Mouse (Mus musculus): ENCODE results near the gene Olfr632. TPM values are rescaled to one million over a fixed set of nuclear protein-coding genes. Genes with fewer than 3 reads are reported as not detected.

The Olfr632 gene
- polyA plus RNA-seq, 2 experiments, result not detected

- no peak within 1 kb of the TSS for H3K4me2 ChIP-seq (replicated peaks; ENCODE audit: low read depth, low read length, severe bottlenecking)
- H3K4me1 ChIP-seq (ENCODE audit: control insufficient read depth, insufficient read depth, low read length), result no peaks in the 10 kb centered on the region
- no peaks in the 10 kb centered on the region for H3K9me3 ChIP-seq (ENCODE audit: control insufficient read depth, low read length)
- WGBS, result 74% methylated on average over 1 of the region's 1 CpGs
- no peaks in the 10 kb centered on the region for H3K36me3 ChIP-seq (ENCODE audit: control insufficient read depth, insufficient read depth, low read length)
- no peak for TF ChIP-seq POLR2A (IDR thresholded peaks at IDR 0.05; ENCODE audit: borderline replicate concordance, extremely low read depth, insufficient read depth, insufficient read length)
- no peak within 1 kb of the TSS for H3K4me3 ChIP-seq (replicated peaks; ENCODE audit: low read length)
- no peak within 1 kb of the TSS for H3K9ac ChIP-seq (ENCODE audit: low read depth, low read length, severe bottlenecking)
- DNase-seq (ENCODE audit: low spot score), result no peak
- H3K27me3 ChIP-seq (ENCODE audit: control insufficient read depth, insufficient read depth, low read length), result no peaks in the 10 kb centered on the region
- ATAC-seq (ENCODE audit: low FRiP score, low read depth), result no peak
- no peak within 1 kb of the TSS for H3K27ac ChIP-seq (replicated peaks; ENCODE audit: low read depth, low read length)
Measured at GRCm38 (mm10) chr7:103970852-103971251, 36.7 kb downstream of the Olfr632 start, which contains the start of gene Olfr635. Gene Olfr635 (plus strand): TSS chr7:103971152.

- no peaks in the 10 kb centered on the region for H3K9me3 ChIP-seq (ENCODE audit: control insufficient read depth, low read length)
- H3K36me3 ChIP-seq (ENCODE audit: control insufficient read depth, insufficient read depth, low read length), result no peaks in the 10 kb centered on the region
- ATAC-seq (ENCODE audit: low FRiP score, low read depth) (no peak), DNase-seq (ENCODE audit: low spot score) (no peak)
- H3K9ac ChIP-seq (ENCODE audit: low read depth, low read length, severe bottlenecking), result no peak overlapping the region
- H3K4me1 ChIP-seq (ENCODE audit: control insufficient read depth, insufficient read depth, low read length), result no peaks in the 10 kb centered on the region
- TF ChIP-seq POLR2A (IDR thresholded peaks at IDR 0.05; ENCODE audit: borderline replicate concordance, extremely low read depth, insufficient read depth, insufficient read length), result no peak
- no peak overlapping the region for H3K4me2 ChIP-seq (replicated peaks; ENCODE audit: low read depth, low read length, severe bottlenecking)
- no peak overlapping the region for H3K27ac ChIP-seq (replicated peaks; ENCODE audit: low read depth, low read length)
- WGBS, result 72% methylated on average over 1 of the region's 1 CpGs
- no peak overlapping the region for H3K4me3 ChIP-seq (replicated peaks; ENCODE audit: low read length)
- H3K27me3 ChIP-seq (ENCODE audit: control insufficient read depth, insufficient read depth, low read length), result no peaks in the 10 kb centered on the region
Measured at GRCm38 (mm10) chr7:103971782-103972181, 37.6 kb downstream of the Olfr632 start.

Other genes starting within 250 kb of the Olfr632 start
Only the 30 nearest of the 33 such genes appear.
- not detected in 2 replicates for gene Olfr628, start 204.0 kb upstream of the Olfr632 start, polyA plus RNA-seq (2012; rRNA removed)
- not detected in 2 replicates for gene Olfr628, start 204.0 kb upstream of the Olfr632 start, polyA plus RNA-seq (2014; fragmentation: Nextera tagmentation; extraction: Ambion mirVana)
- gene Olfr629, start 189.4 kb upstream of the Olfr632 start, polyA plus RNA-seq (2012; rRNA removed), result not detected in 2 replicates
- not detected in 2 replicates for gene Olfr629, start 189.4 kb upstream of the Olfr632 start, polyA plus RNA-seq (2014; fragmentation: Nextera tagmentation; extraction: Ambion mirVana)
- gene Olfr630, start 177.0 kb upstream of the Olfr632 start, polyA plus RNA-seq (2012; rRNA removed), result not detected in 2 replicates
- not detected in 2 replicates for gene Olfr630, start 177.0 kb upstream of the Olfr632 start, polyA plus RNA-seq (2014; fragmentation: Nextera tagmentation; extraction: Ambion mirVana)
- not detected in 2 replicates for gene Olfr69, start 162.8 kb upstream of the Olfr632 start, polyA plus RNA-seq (2012; rRNA removed)
- not detected in 2 replicates for gene Olfr69, start 162.8 kb upstream of the Olfr632 start, polyA plus RNA-seq (2014; fragmentation: Nextera tagmentation; extraction: Ambion mirVana)
- not detected in 2 replicates for gene Olfr68, start 154.6 kb upstream of the Olfr632 start, polyA plus RNA-seq (2012; rRNA removed)
- gene Olfr68, start 154.6 kb upstream of the Olfr632 start, polyA plus RNA-seq (2014; fragmentation: Nextera tagmentation; extraction: Ambion mirVana), result not detected in 2 replicates
- 0.03 TPM in 1 of 2 replicates, not detected in the other for gene Olfr67, start 142.5 kb upstream of the Olfr632 start, polyA plus RNA-seq (2012; rRNA removed)
- gene Olfr67, start 142.5 kb upstream of the Olfr632 start, polyA plus RNA-seq (2014; fragmentation: Nextera tagmentation; extraction: Ambion mirVana), result not detected in 2 replicates
- gene Hbb-bt, start 120.4 kb upstream of the Olfr632 start, polyA plus RNA-seq (2012; rRNA removed), result 2,382 and 2,478 TPM in 2 replicates
- gene Hbb-bt, start 120.4 kb upstream of the Olfr632 start, polyA plus RNA-seq (2014; fragmentation: Nextera tagmentation; extraction: Ambion mirVana), result 2,610 and 4,062 TPM in 2 replicates
- 9,008 and 9,822 TPM in 2 replicates for gene Hbb-bs, start 106.3 kb upstream of the Olfr632 start, polyA plus RNA-seq (2012; rRNA removed)
- 6,131 and 9,529 TPM in 2 replicates for gene Hbb-bs, start 106.3 kb upstream of the Olfr632 start, polyA plus RNA-seq (2014; fragmentation: Nextera tagmentation; extraction: Ambion mirVana)
- gene Hbb-bh2, start 93.8 kb upstream of the Olfr632 start, polyA plus RNA-seq (2012; rRNA removed), result not detected in 2 replicates
- gene Hbb-bh2, start 93.8 kb upstream of the Olfr632 start, polyA plus RNA-seq (2014; fragmentation: Nextera tagmentation; extraction: Ambion mirVana), result not detected in 2 replicates
- gene Hbb-bh1, start 91.2 kb upstream of the Olfr632 start, polyA plus RNA-seq (2012; rRNA removed), result 12.0 and 13.3 TPM in 2 replicates
- gene Hbb-bh1, start 91.2 kb upstream of the Olfr632 start, polyA plus RNA-seq (2014; fragmentation: Nextera tagmentation; extraction: Ambion mirVana), result 8.0 and 8.4 TPM in 2 replicates
- 702 and 799 TPM in 2 replicates for gene Hbb-y, start 81.1 kb upstream of the Olfr632 start, polyA plus RNA-seq (2012; rRNA removed)
- 1,395 and 1,439 TPM in 2 replicates for gene Hbb-y, start 81.1 kb upstream of the Olfr632 start, polyA plus RNA-seq (2014; fragmentation: Nextera tagmentation; extraction: Ambion mirVana)
- not detected in 2 replicates for gene Olfr66, start 48.1 kb upstream of the Olfr632 start, polyA plus RNA-seq (2012; rRNA removed)
- gene Olfr66, start 48.1 kb upstream of the Olfr632 start, polyA plus RNA-seq (2014; fragmentation: Nextera tagmentation; extraction: Ambion mirVana), result not detected in 2 replicates
- not detected in 2 replicates for gene Olfr64, start 39.9 kb upstream of the Olfr632 start, polyA plus RNA-seq (2012; rRNA removed)
- gene Olfr64, start 39.9 kb upstream of the Olfr632 start, polyA plus RNA-seq (2014; fragmentation: Nextera tagmentation; extraction: Ambion mirVana), result not detected in 2 replicates
- not detected in 2 replicates for gene Olfr65, start 30.9 kb upstream of the Olfr632 start, polyA plus RNA-seq (2012; rRNA removed)
- not detected in 2 replicates for gene Olfr65, start 30.9 kb upstream of the Olfr632 start, polyA plus RNA-seq (2014; fragmentation: Nextera tagmentation; extraction: Ambion mirVana)
- not detected in 2 replicates for gene Olfr631, start 5.5 kb upstream of the Olfr632 start, polyA plus RNA-seq (2012; rRNA removed)
- not detected in 2 replicates for gene Olfr631, start 5.5 kb upstream of the Olfr632 start, polyA plus RNA-seq (2014; fragmentation: Nextera tagmentation; extraction: Ambion mirVana)
- gene Olfr633, start 10.1 kb downstream of the Olfr632 start, polyA plus RNA-seq (2012; rRNA removed), result not detected in 2 replicates
- not detected in 2 replicates for gene Olfr633, start 10.1 kb downstream of the Olfr632 start, polyA plus RNA-seq (2014; fragmentation: Nextera tagmentation; extraction: Ambion mirVana)
- gene Olfr635, start 36.8 kb downstream of the Olfr632 start, polyA plus RNA-seq (2012; rRNA removed), result not detected in 2 replicates
- 0.03 TPM in 1 of 2 replicates, not detected in the other for gene Olfr635, start 36.8 kb downstream of the Olfr632 start, polyA plus RNA-seq (2014; fragmentation: Nextera tagmentation; extraction: Ambion mirVana)
- gene Olfr638, start 64.4 kb downstream of the Olfr632 start, polyA plus RNA-seq (2012; rRNA removed), result not detected in 2 replicates
- not detected in 2 replicates for gene Olfr638, start 64.4 kb downstream of the Olfr632 start, polyA plus RNA-seq (2014; fragmentation: Nextera tagmentation; extraction: Ambion mirVana)
- not detected in 2 replicates for gene Olfr639, start 83.0 kb downstream of the Olfr632 start, polyA plus RNA-seq (2012; rRNA removed)
- gene Olfr639, start 83.0 kb downstream of the Olfr632 start, polyA plus RNA-seq (2014; fragmentation: Nextera tagmentation; extraction: Ambion mirVana), result not detected in 2 replicates
- not detected in 2 replicates for gene Olfr640, start 91.2 kb downstream of the Olfr632 start, polyA plus RNA-seq (2012; rRNA removed)
- not detected in 2 replicates for gene Olfr640, start 91.2 kb downstream of the Olfr632 start, polyA plus RNA-seq (2014; fragmentation: Nextera tagmentation; extraction: Ambion mirVana)
- gene Olfr641, start 101.1 kb downstream of the Olfr632 start, polyA plus RNA-seq (2012; rRNA removed), result not detected in 2 replicates
- not detected in 2 replicates for gene Olfr641, start 101.1 kb downstream of the Olfr632 start, polyA plus RNA-seq (2014; fragmentation: Nextera tagmentation; extraction: Ambion mirVana)
- not detected in 2 replicates for gene Olfr642, start 118.3 kb downstream of the Olfr632 start, polyA plus RNA-seq (2012; rRNA removed)
- not detected in 2 replicates for gene Olfr642, start 118.3 kb downstream of the Olfr632 start, polyA plus RNA-seq (2014; fragmentation: Nextera tagmentation; extraction: Ambion mirVana)
- 0.03 TPM in 1 of 2 replicates, not detected in the other for gene 4930516K23Rik, start 127.1 kb downstream of the Olfr632 start, polyA plus RNA-seq (2012; rRNA removed)
- not detected in 2 replicates for gene 4930516K23Rik, start 127.1 kb downstream of the Olfr632 start, polyA plus RNA-seq (2014; fragmentation: Nextera tagmentation; extraction: Ambion mirVana)
- gene Olfr644, start 137.5 kb downstream of the Olfr632 start, polyA plus RNA-seq (2012; rRNA removed), result 0.10 TPM in 1 of 2 replicates, not detected in the other
- not detected in 2 replicates for gene Olfr644, start 137.5 kb downstream of the Olfr632 start, polyA plus RNA-seq (2014; fragmentation: Nextera tagmentation; extraction: Ambion mirVana)
- not detected in 2 replicates for gene Olfr645, start 151.1 kb downstream of the Olfr632 start, polyA plus RNA-seq (2012; rRNA removed)
- gene Olfr645, start 151.1 kb downstream of the Olfr632 start, polyA plus RNA-seq (2014; fragmentation: Nextera tagmentation; extraction: Ambion mirVana), result not detected in 2 replicates
- not detected in 2 replicates for gene Olfr646, start 170.5 kb downstream of the Olfr632 start, polyA plus RNA-seq (2012; rRNA removed)
- not detected in 2 replicates for gene Olfr646, start 170.5 kb downstream of the Olfr632 start, polyA plus RNA-seq (2014; fragmentation: Nextera tagmentation; extraction: Ambion mirVana)
- gene Ubqln5, start 195.5 kb downstream of the Olfr632 start, polyA plus RNA-seq (2012; rRNA removed), result not detected in 2 replicates
- gene Ubqln5, start 195.5 kb downstream of the Olfr632 start, polyA plus RNA-seq (2014; fragmentation: Nextera tagmentation; extraction: Ambion mirVana), result not detected in 2 replicates
- gene Olfr643, start 203.1 kb downstream of the Olfr632 start, polyA plus RNA-seq (2012; rRNA removed), result not detected in 2 replicates
- not detected in 2 replicates for gene Olfr643, start 203.1 kb downstream of the Olfr632 start, polyA plus RNA-seq (2014; fragmentation: Nextera tagmentation; extraction: Ambion mirVana)
- gene Ubqln3, start 208.9 kb downstream of the Olfr632 start, polyA plus RNA-seq (2012; rRNA removed), result not detected in 2 replicates
- gene Ubqln3, start 208.9 kb downstream of the Olfr632 start, polyA plus RNA-seq (2014; fragmentation: Nextera tagmentation; extraction: Ambion mirVana), result not detected in 2 replicates
- gene Ubqlnl, start 216.2 kb downstream of the Olfr632 start, polyA plus RNA-seq (2012; rRNA removed), result not detected in 2 replicates
- gene Ubqlnl, start 216.2 kb downstream of the Olfr632 start, polyA plus RNA-seq (2014; fragmentation: Nextera tagmentation; extraction: Ambion mirVana), result not detected in 2 replicates

All from limb, embryonic 14.5 days (tissue).